Mouse (Mus musculus) thymus, postnatal 25 days (tissue): Measurements from ENCODE around the gene Gm572.
A peak's percentile ranks its signal among the peaks of the same experiment; 100 is the strongest.

Experiments used
- DNase-seq: peaks from one replicate; pipeline ENCODE4 v3.0.0; 2022

Gm572 gene

DNA sequence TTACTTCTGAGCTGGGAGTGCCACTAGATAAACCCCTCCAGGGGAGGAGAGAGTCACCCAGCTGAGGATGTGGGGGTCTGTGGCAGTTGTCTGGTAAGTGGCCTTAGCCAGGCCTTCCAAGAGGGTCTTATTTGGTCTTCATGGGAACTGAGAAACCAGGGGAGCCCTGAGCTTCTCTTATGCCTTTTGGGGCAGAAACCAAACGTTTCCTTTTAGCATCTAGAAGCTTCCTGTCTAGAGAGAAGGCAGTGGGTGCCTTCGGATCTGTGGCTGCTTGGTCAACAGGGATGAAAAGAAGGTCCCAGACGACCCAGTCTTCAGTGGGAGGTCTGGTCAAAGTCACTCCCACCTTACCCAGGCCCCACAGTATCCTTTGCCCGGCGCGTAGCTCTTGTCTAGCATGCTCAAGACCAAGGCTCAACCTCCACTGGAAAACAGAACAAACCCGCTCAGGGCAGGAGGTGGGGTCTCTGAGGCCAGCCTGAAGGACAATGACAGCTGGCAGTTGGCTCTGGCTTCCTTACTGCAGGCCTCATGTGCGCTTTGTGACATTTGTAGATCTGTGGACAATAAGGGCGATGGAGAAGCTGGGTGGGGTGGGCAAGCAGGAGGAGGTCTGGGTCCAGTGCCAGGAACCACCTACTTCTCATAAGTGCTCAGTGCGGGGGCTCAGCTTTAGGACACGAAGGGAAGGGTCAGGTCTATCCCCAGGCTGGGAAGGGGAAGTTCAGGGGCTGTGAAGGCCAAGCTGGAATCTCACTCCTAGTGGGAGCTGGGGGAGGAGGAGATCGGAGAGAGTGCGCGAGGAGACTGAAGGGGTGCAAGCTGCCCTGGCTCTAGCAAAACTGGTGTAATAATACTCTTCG, at the start of gene Gm572:
Gm572 (plus strand) TSS at position 27 of the 866 bp plus-strand sequence.
- DNase-seq, result peak; percentile 28

DNA sequence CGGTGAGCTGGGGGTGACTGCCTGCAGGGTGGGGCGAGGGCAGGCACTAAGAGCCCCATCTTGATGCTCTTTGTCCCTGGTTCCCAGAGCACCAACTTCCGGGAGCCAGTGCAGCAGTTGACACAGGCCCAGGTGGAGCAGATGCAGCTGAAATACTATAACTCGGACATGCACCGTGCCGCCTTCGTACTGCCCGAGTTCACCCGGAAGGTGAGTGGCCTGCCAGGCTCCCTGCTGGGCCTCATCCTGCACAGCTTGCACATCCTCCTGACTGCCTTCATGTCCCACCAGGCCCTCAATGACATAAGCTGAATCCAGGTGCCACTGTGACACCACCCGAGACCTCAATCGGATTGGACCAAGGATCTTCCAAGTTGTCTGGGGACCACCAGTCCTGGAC, 49.1 kb upstream of the Gm572 start:
- DNase-seq, result no peak

DNA sequence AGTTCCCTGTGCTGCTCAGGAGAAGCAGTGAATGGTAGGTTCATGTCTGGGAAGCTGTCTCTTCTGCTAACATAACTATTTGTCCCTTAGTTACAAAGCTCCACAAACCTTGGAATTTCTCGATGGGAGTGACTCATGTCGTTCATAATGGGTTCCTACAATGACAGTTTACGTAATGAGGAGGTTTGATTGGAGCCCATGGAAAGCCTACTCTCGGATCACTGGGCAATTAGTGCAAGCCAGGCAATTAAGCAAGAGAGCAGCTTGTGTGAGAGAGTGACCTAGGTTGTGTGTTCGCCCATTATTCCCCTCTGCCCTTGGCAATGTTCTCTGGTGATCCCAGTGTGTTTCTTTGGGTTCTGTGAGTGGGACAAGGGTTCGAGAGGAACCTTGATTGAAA, 47.2 kb upstream of the Gm572 start:
- no peak for DNase-seq

DNA sequence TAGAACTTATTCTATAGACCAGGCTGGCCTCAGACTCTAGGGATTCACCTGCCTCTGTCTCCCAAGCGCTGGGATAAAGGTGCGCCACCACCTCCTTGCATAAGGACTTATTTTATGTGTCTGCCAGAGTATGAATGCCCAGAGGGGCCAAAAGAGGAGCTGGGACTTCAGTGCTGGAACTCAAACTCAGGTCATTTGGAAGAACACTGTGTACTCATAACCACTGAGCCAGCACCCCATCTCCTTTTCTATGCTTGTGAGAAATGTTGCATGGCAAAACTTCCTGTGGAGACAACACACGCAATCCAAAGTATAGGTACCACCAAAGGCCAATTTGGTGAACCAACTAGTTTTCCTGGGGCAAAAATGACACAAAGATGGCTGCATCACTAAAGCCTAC, 46.4 kb upstream of the Gm572 start:
- no peak for DNase-seq

DNA sequence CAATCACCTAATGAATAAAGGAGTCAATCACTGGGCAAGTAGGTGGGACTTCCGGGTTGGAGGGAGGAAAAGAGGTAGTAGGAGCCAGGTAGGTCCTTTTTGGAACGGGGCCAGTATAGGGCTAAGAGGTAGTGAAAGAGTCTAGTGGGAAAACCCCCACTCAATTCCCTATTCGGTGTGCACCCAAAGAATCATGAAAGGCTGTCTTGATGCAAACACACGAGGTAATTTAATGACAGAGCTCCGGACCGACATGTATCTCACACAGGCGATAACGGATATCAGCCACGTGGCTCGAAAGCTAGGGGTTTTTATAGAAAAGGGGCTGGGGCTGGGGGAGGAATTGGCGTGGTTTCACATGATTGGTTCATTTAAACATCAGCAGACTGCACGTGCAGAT, 44.3 kb upstream of the Gm572 start:
- no peak for DNase-seq

DNA sequence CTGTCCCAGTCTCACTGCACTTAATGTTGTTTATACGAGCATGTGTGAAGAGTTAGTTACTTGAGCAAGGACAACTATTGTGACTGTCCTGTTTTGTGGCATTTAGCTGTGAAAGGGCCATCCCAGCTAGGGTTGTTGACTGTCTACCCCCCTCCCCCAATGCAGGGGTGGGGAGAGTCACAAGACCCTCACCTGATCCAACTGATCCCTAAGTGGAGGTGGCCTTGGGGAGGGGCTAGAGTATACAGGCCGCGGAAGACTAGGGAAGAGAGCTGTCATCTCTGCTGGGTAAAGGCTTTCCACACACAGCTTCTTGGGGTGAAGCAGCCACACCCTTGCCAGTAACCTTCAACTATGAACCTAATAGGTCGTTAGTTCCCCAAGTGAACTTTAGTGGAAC, 42.8 kb upstream of the Gm572 start:
- no peak for DNase-seq

DNA sequence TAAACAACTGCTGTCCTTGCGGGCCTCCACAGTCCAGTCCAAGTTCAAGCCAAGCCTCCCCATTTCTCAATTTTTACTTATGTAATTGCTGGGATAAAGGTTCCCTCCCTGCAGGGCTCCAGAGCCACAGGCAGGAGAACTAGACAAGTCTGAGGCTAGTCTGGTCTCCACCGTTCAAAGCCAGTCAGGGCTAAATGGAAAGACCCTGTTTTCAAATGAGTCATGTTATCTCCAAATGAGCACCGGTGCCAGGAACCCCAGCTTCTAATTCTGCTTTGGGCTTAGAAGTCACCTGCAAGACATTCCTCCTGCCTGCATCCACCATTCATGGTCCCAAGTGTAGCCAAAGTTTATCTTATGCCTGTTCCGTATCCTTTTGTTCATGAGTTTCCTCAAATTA, 41.2 kb upstream of the Gm572 start:
- DNase-seq, result no peak

DNA sequence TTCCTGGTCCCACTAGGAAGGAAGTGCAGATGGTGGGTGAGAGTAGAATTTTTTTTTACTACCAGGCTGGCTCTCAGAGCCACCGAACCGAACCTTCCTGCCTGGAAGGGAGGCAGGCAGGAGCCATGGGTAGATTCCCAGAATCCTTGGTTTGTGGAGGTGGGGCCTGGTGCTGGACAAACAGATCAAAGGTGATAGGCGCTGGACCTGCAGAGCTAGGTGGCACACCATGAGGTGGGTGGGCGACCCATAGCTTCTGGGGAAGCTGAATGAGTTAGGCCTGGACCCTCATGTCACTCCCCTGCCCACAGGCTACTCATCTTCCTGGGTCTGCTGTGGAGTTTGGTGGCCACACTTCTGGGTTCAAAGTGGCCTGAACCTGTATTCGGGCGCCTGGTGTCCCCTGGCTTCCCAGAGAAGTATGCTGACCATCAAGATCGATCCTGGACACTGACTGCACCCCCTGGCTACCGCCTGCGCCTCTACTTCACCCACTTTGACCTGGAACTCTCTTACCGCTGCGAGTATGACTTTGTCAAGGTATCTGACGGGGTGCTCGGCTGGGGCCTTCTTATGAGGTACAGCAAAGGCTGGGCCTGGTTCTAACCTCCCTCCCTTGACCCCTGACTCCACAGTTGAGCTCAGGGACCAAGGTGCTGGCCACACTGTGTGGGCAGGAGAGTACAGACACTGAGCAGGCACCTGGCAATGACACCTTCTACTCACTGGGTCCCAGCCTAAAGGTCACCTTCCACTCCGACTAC, 40.6 kb upstream of the Gm572 start, which contains the start of gene Masp2:
Masp2 (plus strand) TSS at position 198 of the 764 bp plus-strand sequence.
- DNase-seq, result no peak

DNA sequence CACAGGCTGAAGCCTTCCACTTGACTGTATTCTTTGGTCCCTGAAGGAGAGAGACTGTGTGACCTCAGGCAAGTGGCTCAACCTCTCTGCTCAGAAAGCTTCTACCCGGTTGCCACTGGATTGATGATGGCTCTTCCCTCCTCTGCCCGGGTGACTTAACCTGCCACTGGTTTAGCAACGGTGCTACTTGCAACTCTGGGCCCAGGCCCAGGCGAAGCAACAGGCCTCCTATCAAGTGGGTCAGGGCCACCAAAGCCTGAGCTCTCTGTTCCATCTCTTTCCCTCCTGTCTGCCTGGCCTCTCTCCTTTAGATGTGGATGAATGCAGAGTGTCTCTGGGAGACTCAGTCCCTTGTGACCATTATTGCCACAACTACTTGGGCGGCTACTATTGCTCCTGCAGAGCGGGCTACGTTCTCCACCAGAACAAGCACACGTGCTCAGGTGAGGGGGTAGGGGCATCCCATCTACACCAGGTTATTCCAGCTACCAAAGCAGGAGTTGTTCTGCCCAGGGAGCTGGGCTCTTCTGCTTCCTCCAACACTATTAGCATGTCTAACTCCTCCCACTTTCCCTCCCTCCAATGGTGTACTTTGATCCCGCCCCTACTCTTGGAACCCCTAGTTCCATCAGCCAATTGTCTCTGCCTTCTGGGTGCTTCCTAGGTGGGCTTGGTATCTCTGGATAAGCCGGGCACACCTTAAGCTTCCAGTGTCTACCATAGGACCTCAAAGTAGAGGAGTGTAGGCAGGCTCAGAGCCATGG, 39.6 kb upstream of the Gm572 start:
- no peak for DNase-seq

DNA sequence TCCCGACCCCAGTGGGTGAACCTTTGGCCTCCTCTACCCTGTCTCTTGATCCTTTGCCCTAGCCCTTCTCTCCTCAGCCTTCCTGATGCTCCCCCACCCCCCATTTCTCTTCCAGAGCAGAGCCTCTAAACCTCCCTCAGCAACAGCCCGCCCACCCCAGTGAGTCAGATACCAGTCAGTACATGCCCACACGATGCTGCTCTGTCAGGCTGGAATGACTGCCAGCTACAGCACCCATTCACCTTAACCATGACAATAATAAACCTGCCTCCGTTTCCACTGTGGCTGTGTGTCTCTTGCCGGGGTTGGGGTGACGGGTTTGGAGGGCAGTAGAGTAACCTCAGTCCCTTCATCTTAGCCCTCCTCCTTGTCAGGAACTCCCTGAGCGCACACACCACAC, 39.0 kb upstream of the Gm572 start:
- DNase-seq, result no peak

DNA sequence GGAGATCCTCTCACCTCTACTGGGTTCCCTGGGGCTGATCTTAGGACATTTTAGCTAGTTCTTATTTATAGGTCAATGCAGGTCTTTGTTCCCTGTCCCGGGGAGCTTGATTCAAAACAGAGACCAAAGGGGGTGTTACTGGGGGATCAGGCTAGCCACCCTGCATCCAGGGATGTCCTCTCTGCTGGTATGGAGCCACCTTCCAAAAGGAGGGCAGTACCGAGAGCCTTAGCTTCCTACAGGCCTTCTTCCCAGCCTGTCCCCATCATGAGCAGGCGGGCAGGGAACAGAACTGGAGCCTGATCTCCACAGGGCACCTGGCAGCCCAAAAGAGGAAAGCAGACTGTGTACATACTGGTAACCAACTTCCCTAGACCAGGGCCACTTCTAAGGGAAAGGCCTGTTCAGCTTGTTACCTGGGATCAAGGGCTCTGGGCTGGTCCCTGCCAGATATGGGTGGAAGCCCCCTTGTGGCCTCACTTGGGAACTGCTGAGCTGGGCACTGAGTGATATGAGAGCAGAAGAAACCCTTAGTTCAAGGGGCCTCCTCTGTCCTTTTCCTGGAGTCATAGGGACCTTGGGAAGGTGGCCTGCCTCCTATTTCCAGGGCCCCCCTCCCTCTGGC, 38.5 kb upstream of the Gm572 start:
- peak; percentile 71 for DNase-seq

DNA sequence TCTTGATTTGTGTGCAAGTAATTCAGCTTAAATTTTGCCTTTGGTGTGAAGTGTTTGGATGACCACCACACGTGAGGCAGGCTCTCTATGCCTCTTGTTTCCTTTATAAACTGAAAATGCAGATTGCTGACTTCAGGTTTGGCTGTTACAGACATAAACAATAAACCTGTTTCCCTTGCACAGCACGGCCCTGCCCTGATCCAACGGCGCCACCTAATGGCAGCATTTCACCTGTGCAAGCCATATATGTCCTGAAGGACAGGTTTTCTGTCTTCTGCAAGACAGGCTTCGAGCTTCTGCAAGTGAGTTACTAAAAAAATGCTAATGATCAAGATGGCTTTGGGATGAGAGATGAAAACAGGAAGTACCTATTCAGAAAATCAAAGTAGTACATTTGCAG, 35.4 kb upstream of the Gm572 start:
- peak; percentile 81 for DNase-seq

DNA sequence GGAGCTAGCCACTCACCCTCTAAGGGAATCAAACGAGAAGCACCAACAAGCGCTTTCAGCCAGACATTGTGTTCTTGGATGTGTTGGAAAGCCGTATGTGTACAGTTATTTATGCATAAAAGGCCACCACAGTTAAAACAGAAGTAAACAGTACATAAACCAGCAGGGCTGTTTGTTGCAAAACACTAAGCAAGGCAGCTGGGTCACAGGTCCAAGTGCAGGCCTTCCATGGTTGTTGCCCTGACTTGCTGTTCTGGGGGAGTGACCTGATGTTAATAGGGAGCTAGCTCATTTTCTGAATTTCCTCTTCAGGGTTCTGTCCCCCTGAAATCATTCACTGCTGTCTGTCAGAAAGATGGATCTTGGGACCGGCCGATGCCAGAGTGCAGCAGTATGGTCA, 33.3 kb upstream of the Gm572 start:
- no peak for DNase-seq

DNA sequence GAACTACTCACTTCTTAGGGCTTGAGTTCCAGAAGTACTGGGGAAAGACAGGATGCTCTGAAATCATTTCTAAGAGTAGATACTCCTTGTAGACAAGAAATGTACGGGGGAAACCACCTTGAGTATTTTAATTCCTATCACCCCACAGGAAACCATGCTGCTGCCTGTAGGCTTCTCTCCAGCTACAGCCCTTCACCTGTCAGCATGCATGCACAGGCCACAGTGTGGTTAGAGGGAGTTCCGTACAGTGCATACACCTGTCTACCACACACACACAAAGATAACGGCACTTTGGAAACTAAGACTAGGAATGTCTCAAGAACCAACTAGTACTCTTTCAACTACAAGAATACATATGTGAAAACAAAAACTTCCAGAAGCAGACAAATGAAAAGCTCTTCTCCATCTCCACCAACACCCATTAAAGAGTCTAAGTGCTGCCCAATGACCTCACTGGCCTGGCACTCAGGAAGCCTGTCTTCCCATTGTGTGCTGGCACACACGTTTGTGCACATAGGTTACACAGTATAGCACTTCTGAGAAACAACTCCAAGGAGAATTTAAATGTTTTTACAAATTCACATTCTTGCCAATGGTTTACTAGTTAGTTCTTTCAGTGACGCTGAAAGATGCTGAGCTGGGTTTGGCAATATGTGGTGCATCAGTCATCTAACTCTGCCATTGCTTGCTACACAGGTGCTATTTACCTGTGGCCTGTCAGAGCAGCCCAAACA, 32.3 kb upstream of the Gm572 start:
- DNase-seq, result no peak

DNA sequence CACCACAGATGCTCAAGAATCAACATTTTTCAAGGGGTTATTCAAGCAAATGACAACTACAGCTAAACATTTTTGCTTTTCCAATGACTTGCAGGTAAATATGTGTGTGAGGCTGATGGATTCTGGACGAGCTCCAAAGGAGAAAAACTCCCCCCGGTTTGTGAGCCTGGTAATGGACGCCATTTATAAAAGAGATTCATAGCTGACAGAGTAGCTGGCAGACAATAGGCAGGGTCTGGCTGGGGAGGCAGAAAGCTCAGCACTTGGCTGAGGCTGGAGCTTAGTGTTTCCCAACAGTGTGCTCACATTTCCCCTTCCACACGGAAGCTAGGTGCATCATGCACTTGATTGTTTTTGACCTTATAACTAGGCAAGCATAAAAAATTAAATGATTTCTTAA, 30.6 kb upstream of the Gm572 start:
- no peak for DNase-seq

DNA sequence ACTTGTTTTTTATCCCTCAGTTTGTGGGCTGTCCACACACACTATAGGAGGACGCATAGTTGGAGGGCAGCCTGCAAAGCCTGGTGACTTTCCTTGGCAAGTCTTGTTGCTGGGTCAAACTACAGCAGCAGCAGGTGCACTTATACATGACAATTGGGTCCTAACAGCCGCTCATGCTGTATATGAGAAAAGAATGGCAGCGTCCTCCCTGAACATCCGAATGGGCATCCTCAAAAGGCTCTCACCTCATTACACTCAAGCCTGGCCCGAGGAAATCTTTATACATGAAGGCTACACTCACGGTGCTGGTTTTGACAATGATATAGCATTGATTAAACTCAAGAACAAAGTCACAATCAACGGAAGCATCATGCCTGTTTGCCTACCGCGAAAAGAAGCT, 29.4 kb upstream of the Gm572 start:
- no peak for DNase-seq

DNA sequence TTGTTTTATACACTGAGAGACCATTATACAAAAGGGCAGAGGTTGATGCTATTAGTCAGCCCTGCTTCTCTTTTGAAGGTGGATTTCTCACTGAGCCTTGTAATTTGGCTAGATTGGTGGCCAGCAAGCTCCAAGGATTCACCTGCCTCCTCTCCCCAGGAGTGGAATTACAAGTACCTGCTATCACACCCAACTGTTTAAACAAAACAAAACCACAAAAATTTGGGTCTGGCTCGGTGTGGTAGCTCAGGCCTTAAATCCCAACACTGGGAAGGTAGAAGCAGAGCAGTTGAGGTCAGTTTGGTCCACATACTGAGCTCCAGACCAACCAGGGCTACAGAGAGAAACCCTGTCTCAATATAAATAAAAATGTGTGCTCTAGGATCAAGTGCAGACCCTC, 23.3 kb upstream of the Gm572 start:
- DNase-seq, result no peak

DNA sequence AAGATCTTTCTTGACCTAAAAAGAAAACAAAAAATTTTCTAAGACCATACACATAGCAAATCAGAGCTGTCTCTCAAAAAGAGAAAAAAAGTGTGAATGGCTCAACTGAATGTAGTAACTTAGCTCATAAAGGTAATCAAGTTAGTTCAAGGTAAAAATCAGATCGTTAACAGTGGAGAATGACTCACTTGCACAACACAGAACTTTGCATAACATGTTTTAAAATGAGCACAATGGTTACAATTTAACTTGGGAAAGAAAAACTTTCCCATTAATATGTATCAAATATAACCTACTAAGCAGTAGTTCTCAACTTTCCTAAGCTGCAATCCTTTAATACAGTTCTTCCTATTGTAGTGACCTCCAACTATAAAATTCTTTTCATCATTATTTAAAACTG, 22.4 kb upstream of the Gm572 start:
- DNase-seq, result no peak

DNA sequence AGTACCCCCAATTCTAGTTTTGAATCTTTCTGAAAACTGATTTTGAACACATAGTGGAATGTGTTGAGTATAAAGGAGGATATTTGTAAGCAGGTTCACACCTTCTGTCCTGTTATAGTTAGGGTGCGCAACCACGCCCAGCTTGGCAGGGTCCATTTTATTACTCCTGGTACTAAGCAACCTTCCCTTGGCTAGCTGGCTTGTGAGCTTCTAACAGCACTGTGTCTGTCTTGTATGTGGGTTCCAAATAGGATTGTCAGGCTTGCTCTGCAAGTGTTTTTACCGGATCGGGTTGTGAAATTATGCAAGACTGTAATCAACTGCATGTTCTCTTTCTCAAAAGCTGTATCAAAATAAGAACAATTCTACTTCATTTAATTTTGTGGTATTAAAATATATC, 20.6 kb upstream of the Gm572 start:
- DNase-seq, result no peak

DNA sequence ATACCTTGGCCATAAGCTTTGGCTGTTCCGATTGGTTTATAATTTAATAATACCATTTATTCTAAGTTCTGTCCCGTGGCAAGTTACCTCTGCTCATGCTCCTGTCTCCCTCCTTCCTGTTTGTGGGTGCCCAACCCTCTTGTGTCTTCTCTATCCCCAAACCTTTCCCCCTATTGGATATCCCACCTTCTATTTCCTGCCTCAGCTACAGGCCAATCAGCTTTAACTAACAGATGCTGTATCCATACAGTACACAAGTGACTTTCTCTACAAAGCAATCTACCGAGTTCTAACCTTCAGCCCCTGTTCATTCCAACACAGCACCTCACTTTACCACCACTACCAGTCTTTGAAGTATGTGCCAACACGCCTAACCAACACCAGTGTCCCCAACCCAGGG, 19.5 kb upstream of the Gm572 start:
- DNase-seq, result no peak

DNA sequence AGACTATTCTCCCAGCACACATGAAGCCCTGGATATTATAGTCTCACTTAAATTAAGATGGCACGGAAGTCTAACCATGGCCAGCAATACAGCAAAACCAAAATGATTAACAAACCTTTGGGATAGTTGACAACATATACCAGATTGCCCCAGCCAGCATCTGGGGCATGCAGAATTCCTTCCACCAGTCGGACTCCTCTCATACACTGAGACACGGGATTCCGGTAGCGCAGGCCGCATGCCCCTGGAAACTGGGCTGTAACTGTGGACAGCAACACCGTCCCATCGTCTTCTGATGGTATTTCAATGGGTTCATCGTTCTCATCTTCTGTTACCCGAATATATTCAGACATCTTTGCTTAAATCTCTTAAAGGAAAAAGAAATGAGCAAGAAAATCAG, 18.1 kb upstream of the Gm572 start:
- no peak for DNase-seq
